Mouse (Mus musculus) hindbrain, embryonic 13.5 days (tissue): Measurements from ENCODE around the gene Mrpl24. TPM values are rescaled to one million over a fixed set of nuclear protein-coding genes. Genes with fewer than 3 reads are reported as not detected.
"Not testable (repeated sequence)": the region's sequence is repeated elsewhere in the genome, so short reads cannot be mapped to it uniquely, and the experiment has no call there.

Source experiments
- ATAC-seq: fragments of 200-750 bp; cut with Nextera tagmentation; 2 replicates; pipeline ENCODE4 v1.8.0; 2017; ENCODE audit warnings: moderate TSS enrichment; ENCODE audit not compliant: low FRiP score
- H3K27ac ChIP-seq: fragments of 300-500 bp; sonication (generic); 2 replicates; pipeline ENCODE4 v1.5.1; 2015; ENCODE audit warnings: inconsistent platforms, mild to moderate bottlenecking, moderate library complexity
- H3K27me3 ChIP-seq: fragments of 300-500 bp; sonication (generic); 2 replicates; pipeline ENCODE4 v1.6.1; 2015; ENCODE audit warnings: mild to moderate bottlenecking, inconsistent platforms
- H3K36me3 ChIP-seq: fragments of 300-500 bp; sonication (generic); 2 replicates; pipeline ENCODE4 v1.6.1; 2015; ENCODE audit warnings: mild to moderate bottlenecking, inconsistent platforms
- H3K4me1 ChIP-seq: fragments of 300-500 bp; sonication (generic); replicated peaks from 2 replicates; pipeline ENCODE4 v1.6.1; 2015; ENCODE audit warnings: inconsistent platforms
- H3K4me2 ChIP-seq: fragments of 300-500 bp; sonication (generic); 2 replicates; pipeline ENCODE4 v1.6.1; 2015; ENCODE audit warnings: inconsistent platforms, mild to moderate bottlenecking, moderate library complexity
- H3K4me3 ChIP-seq: fragments of 300-500 bp; sonication (generic); 2 replicates; pipeline ENCODE4 v1.5.1; 2015; ENCODE audit warnings: mild to moderate bottlenecking, inconsistent platforms
- H3K9ac ChIP-seq: fragments of 300-500 bp; sonication (generic); 2 replicates; pipeline ENCODE4 v1.6.1; 2015; ENCODE audit warnings: mild to moderate bottlenecking, inconsistent platforms
- H3K9me3 ChIP-seq: fragments of 300-500 bp; sonication (generic); 2 replicates; pipeline ENCODE4 v1.6.1; 2016; ENCODE audit warnings: inconsistent platforms
- WGBS: fragments of 180-500 bp; shearing (Covaris S2); methylation state at CpG from one replicate; pipeline ENCODE4 v1.1.7; 2015; 5-methylcytosine and 5-hydroxymethylcytosine counted together
- polyA plus RNA-seq: library from polyadenylated mRNA; unstranded; fragments of >200 nt; fragmentation: Nextera tagmentation; extraction: Ambion mirVana; gene quantifications from 2 replicates; pipeline ENCODE4 v1.2.1, GENCODE M21; 2015

The Mrpl24 gene
- polyA plus RNA-seq, 1 experiment from 2014 or later = 70.1 TPM

DNA sequence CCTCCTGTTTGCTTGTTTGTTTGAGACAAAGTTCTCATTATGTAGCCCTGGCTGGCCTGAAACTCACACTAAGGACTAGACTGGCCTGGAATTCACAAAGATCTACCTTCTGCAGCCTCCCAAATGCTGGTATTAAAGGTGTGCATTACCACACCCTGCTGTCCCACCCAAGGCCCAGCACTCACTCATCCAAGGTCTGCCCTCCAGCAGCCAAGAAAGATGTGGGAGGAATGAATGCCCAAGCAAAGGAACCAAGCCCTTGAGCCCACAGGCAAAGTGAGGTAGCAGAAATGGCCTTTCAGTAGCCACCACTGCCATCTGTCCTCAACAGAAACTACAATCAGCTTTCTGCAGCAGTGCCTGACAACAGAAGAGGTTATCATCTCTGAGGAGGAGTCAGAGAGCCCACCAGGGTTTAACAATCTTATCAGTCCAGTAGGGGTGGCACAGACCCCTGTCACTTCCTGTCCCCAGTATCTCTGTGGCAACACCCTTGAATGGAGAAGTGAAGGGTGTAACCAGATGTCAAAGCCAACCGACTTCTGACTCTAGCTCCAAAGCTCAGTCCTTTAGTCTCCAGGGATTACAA is 18.2 kb upstream of the Mrpl24 start:
- no peak overlapping the region for H3K9ac ChIP-seq
- no peak overlapping the region for H3K4me2 ChIP-seq
- ATAC-seq = no peak
- no peaks in the 10 kb centered on the region for H3K9me3 ChIP-seq
- H3K4me1 ChIP-seq = no peaks in the 10 kb centered on the region
- WGBS = 59% methylated on average over 1 of the region's 1 CpGs
- H3K4me3 ChIP-seq = no peak overlapping the region
- no peaks in the 10 kb centered on the region for H3K36me3 ChIP-seq
- H3K27me3 ChIP-seq = no peaks in the 10 kb centered on the region
- H3K27ac ChIP-seq = no peak overlapping the region

DNA sequence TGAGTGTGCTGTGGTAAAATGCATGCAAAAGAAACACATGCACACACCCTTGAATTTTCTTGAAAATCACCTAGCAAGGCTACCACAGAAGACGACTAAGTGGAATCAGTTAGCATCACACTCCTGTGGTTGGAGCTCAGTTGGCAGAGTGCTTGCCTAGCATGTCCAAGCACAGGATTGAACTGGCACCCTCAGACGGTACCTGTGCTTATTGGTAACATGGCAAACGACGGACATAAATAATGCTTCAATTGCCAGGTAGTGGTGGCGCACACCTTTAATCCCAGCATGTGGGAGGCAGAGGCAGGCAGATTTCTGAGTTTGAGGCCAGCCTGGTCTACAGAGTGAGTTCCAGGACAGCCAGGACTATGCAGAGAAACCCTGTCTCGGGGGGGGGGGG is 17.3 kb upstream of the Mrpl24 start:
- H3K27ac ChIP-seq, H3K4me2 ChIP-seq, H3K9me3 ChIP-seq, H3K27me3 ChIP-seq, H3K36me3 ChIP-seq, H3K4me3 ChIP-seq, ATAC-seq, H3K9ac ChIP-seq, H3K4me1 ChIP-seq: not testable (repeated sequence)
- WGBS = 84% methylated on average over 6 of the region's 6 CpGs

DNA sequence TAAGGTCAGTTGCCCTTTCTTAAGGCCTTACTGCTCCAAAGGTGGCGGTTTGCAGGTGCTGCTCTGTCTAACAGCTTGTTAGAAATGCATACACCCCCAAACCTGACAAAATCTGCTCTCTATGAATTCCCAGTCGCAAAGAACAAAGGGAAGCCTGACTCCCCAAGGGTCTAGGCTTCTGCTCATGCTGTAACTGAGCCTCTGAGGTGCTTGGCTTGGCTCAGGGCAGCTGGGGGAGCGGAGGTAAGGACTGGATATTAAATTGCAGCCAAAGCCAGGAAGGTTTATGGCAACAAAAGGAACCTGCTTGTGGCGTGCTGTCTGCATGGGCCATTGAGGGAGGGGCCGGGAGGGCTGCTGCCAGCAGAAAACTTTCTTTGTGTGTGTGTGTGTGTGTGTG is 15.5 kb upstream of the Mrpl24 start:
- Histone ChIP-seq H3K4me2 (no peak overlapping the region), H3K4me3 (no peak overlapping the region), H3K36me3 (no peaks in the 10 kb centered on the region), H3K9ac (no peak overlapping the region), H3K9me3 (no peaks in the 10 kb centered on the region), H3K27me3 (no peaks in the 10 kb centered on the region), H3K4me1 (peaks cover 18% of the 10 kb centered on the region), H3K27ac (no peak overlapping the region)
- no peak for ATAC-seq
- WGBS = 53% methylated on average over 5 of the region's 5 CpGs

DNA sequence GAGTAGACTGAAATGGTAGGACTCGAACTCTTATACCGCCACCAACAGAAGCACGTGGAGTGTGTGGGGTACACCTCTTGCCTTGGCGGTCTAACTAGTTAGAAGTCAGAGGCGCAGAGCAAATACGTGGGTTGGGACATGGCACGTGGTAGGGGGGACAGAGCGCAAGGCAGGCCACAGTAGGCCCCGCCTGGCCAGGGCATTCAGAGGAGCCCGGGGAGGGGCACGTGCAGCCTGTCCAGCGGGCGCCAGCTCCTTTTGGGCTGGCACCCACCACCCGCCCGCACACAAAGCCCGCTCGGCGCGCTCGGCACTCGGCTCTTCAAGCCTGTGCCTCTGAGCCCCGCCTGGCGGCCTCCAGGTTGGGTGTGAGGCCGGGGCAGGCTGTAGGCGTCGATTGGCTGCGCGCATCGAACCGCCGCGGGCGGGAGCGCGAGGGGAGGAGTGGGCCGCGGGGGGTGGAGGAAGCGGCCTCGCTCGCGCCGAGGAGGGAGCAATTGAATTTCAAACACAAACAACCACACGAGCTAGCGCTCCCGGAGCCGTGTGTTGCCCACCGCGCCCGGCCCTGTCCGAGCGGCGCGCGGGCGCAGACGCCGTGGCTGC is 13.3 kb upstream of the Mrpl24 start, which contains the start of gene Hdgf:
Gene Hdgf, plus strand, starts transcription at position 442 of the 606 bp plus-strand sequence.
- Histone ChIP-seq H3K4me1 (peaks cover 40% of the 10 kb centered on the region), H3K9ac (peak within 1 kb of the TSS; percentile 94), H3K36me3 (no peaks in the 10 kb centered on the region), H3K4me2 (peak within 1 kb of the TSS; percentile 91), H3K27me3 (no peaks in the 10 kb centered on the region), H3K4me3 (peak within 1 kb of the TSS; percentile 98), H3K9me3 (no peaks in the 10 kb centered on the region), H3K27ac (peak within 1 kb of the TSS; percentile 96)
- WGBS = under 1% methylated on average over 57 of the region's 57 CpGs
- peak; percentile 95 for ATAC-seq

DNA sequence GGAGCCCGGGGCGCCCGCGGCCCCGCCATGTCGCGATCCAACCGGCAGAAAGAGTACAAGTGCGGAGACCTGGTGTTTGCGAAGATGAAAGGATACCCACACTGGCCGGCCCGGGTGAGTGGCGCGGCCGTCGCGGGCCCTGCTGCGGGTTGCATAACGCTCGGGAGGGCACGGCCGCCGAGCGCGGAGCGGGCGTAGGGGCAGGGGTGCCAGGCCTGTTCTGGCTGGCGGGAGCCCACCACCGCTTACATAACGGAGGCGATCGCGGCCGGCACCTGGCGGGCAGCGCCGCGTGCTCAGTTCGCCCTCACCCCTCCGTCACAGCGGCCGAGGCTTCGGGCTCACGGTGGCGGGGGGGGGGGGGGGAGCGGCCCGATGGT is 12.7 kb upstream of the Mrpl24 start:
- Histone ChIP-seq H3K27ac (peak overlapping the region; percentile 96), H3K4me2 (peak overlapping the region; percentile 91), H3K4me1 (peaks cover 43% of the 10 kb centered on the region), H3K9ac (peak overlapping the region; percentile 94), H3K36me3 (no peaks in the 10 kb centered on the region), H3K4me3 (peak overlapping the region; percentile 98), H3K27me3 (no peaks in the 10 kb centered on the region), H3K9me3 (no peaks in the 10 kb centered on the region)
- peak; percentile 44 for ATAC-seq
- under 1% methylated on average over 23 of the region's 47 CpGs for WGBS

DNA sequence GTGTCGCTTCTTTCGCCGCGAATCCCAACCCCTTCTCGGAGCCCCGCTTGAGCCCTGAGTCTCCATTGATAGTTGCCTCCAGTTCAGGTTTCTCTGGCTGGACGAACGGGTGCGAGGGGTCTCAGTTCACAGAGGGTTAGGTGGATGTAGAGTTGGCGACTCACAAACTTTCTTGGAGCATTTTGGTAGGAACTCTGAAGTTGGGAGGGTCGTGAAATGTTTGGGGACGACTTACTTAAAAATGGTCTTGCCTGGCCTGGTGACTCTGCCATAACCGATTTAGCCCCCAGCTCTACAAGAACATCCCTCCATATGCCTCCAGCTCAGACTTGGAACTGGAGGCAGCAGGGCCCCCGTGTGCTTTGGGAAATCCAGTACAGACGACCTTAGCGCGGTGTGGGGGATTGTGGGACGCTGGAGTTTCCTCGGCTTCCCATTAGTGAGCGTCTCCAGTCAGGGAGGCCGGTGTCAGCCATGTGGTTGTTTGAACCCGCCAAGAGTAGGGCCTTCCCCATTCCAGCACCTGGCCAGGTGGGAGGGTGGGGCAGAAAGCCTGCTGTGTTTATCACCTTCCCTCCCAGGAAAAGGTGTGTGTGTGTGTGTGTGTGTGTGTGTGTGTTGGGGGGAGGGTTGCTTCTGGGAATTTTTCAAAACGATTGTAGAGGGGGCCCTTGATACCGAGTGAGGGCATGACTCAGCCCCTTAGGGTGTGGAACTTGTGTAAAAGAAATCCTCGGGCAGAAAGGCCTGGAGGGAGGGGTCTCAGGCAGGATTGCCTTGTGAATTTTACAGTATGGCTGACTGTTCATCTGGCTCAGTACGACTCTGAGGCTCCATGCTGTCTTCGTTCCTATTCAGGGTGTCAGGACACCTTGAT is 12.1 kb upstream of the Mrpl24 start:
- Histone ChIP-seq H3K4me1 (peaks cover 43% of the 10 kb centered on the region), H3K9ac (peak overlapping the region; percentile 94), H3K9me3 (no peaks in the 10 kb centered on the region), H3K27me3 (no peaks in the 10 kb centered on the region), H3K4me3 (peak overlapping the region; percentile 98), H3K27ac (peak overlapping the region; percentile 96), H3K4me2 (peak overlapping the region; percentile 91), H3K36me3 (no peaks in the 10 kb centered on the region)
- no peak for ATAC-seq
- WGBS = under 1% methylated on average over 27 of the region's 27 CpGs

DNA sequence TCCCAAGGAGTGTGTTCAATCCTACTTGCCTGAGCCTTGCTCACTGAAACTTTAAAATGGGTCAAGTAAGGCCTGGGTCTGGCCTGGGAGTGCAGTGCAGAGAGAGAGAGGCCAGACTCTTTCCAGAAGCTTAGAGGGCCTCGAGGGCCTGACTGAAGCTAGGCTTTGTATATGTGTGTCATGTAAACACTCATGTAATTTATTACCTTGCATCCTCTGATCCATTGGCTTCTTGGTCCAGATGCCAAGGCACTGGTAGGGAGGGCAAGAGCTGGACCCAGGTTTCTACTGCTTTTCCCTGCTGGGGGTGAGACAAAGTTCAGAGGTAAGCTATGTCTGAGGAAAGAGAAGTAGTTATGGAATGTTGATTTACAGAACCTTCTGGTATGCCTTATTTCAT is 11.4 kb upstream of the Mrpl24 start:
- Histone ChIP-seq H3K4me2 (peak overlapping the region; percentile 91), H3K27ac (peak overlapping the region; percentile 96), H3K27me3 (no peaks in the 10 kb centered on the region), H3K9me3 (no peaks in the 10 kb centered on the region), H3K36me3 (no peaks in the 10 kb centered on the region; the same call in 1 of the 2 replicates), H3K9ac (peak overlapping the region; percentile 94), H3K4me3 (peak overlapping the region; percentile 98), H3K4me1 (peaks cover 43% of the 10 kb centered on the region)
- no peak for ATAC-seq
- whole genome bisulfite sequencing = 17% methylated on average over 1 of the region's 1 CpGs

DNA sequence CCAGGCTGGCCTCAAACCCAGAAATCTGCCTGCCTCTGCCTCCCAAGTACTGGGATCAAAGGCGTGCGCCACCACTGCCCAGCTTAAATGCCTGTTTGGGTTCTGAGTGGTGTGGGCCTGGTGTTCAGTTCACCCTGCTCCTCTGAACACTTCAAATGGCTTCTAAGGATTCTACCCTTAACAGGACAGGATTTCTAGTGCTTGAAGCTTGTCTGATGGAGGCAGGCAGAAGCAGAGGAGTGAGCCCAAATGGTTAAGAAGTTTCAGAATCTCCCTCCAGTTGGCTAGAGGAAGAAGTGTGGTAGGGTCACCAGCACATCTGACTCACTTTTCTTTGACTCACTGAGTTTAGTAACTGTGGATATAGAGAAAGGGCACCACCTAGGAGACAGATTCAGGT is 9.9 kb upstream of the Mrpl24 start:
- Histone ChIP-seq H3K4me1 (peaks cover 43% of the 10 kb centered on the region), H3K4me3 (no peak overlapping the region), H3K9me3 (no peaks in the 10 kb centered on the region), H3K9ac (peak overlapping the region; percentile 68; the same call in 1 of the 2 replicates), H3K27ac (peak overlapping the region; percentile 88), H3K27me3 (no peaks in the 10 kb centered on the region), H3K4me2 (no peak overlapping the region), H3K36me3 (peaks cover 15% of the 10 kb centered on the region)
- 88% methylated on average over 2 of the region's 2 CpGs for WGBS
- ATAC-seq = no peak

DNA sequence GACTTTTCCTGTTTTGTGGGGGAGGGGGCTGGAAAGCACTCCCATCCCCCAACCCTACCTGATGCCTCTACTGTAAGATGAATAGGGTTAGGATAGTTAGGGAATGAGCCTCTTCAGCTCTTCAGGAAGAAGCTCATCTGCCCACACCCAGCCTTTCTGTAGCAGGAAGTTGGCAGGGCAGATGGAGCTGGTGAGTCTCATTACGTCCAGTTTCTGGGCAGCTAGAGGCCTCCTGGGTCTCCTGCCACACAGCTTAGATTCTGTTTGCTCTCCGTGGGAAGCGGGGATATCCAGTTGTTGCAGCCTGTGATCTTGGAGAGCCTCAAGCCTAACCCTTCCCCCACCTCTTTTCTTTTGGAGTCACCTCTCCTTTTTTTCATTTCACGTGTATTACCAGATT is 9.4 kb upstream of the Mrpl24 start:
- Histone ChIP-seq H3K27ac (peak overlapping the region; percentile 88), H3K9ac (peak overlapping the region; percentile 68), H3K36me3 (peaks cover 20% of the 10 kb centered on the region), H3K4me3 (peak overlapping the region; percentile 44), H3K27me3 (no peaks in the 10 kb centered on the region), H3K4me1 (peaks cover 43% of the 10 kb centered on the region), H3K4me2 (peak overlapping the region; percentile 59), H3K9me3 (no peaks in the 10 kb centered on the region)
- ATAC-seq = no peak
- 2% methylated on average over 4 of the region's 4 CpGs for WGBS

DNA sequence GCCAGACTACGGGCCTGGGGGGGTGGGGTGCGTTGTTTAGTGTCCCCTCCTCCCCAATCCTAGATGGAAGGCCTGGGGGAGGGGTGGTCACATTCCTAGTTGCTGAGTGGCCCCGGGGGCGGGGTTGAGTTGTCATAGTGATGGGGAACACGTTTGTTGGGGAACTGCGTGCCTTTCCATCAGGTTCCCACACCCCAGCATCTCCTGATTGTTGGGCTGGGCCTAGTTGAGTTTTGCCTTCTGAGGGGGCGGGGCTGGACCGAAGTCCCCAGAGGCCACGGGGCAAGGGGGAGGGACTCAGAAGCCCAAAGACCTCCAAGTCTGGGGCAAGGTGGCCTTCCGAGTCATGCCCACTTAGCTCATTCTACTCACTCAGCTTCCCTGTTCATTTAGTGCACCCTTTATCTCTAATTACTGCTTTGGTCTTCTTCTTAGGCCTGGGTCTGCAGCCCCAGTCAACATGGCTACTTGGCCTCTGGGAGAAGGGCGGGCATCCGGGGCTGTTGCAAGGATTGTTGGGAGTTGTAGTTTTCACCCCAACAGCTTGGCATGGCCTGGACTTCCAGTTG is 8.6 kb upstream of the Mrpl24 start:
- Histone ChIP-seq H3K27me3 (no peaks in the 10 kb centered on the region), H3K36me3 (peaks cover 26% of the 10 kb centered on the region), H3K4me2 (peak overlapping the region; percentile 59), H3K4me3 (peak overlapping the region; percentile 44), H3K9ac (peak overlapping the region; percentile 68), H3K4me1 (peaks cover 43% of the 10 kb centered on the region), H3K9me3 (no peaks in the 10 kb centered on the region), H3K27ac (peak overlapping the region; percentile 88)
- WGBS = 0% methylated on average over 12 of the region's 12 CpGs
- 0 out of 2 replicates have a peak, but pooled peaks have one; percentile 12 for ATAC-seq

DNA sequence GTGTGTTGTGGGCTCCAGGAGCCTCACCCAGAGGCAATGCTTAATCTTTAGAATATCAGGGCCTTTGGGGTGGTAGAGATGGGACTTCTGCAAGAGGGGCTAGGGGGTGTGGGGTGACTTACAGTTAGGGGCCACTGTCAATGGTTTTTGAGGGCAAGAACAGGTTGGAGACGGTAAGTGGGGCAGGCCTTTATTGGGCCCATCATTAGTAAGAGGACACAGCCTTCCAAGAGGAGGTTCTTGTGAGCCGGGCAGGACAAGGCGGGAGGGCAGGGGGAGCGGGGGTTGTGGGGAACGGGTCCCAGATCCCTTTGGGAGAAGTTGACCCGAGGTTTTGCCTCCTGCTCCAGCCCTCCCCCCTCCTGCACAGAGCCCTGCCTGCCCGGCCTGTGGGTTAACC is 5.8 kb upstream of the Mrpl24 start:
- WGBS = 84% methylated on average over 7 of the region's 7 CpGs

DNA sequence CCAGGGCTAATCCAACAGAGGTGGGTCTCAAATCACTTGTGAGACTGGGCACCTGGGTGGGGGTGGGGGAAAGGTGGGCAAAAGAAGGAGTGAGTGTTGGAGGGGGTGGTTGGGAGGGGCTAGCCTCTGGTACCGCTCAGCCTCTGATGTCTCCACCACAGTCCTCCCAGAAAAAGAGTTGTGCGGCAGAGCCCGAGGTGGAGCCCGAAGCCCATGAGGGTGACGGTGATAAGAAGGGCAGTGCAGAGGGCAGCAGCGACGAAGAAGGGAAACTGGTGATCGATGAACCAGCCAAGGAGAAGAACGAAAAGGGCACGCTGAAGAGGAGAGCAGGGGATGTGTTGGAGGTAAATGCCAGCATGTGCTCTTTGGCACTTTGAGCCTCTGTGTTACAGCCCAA is 5.4 kb upstream of the Mrpl24 start:
- peaks cover 41% of the 10 kb centered on the region for H3K36me3 ChIP-seq
- 97% methylated on average over 10 of the region's 10 CpGs for WGBS
- ATAC-seq = no peak
- H3K27ac ChIP-seq = no peak overlapping the region
- H3K4me2 ChIP-seq = no peak overlapping the region
- no peaks in the 10 kb centered on the region for H3K27me3 ChIP-seq
- H3K9ac ChIP-seq = no peak overlapping the region
- no peaks in the 10 kb centered on the region for H3K9me3 ChIP-seq
- no peak overlapping the region for H3K4me3 ChIP-seq
- peaks cover 26% of the 10 kb centered on the region for H3K4me1 ChIP-seq

More for the DNA sequence above, 5.8 kb upstream of the Mrpl24 start:
- H3K27ac ChIP-seq = no peak overlapping the region
- no peak overlapping the region for H3K4me2 ChIP-seq
- H3K4me1 ChIP-seq = peaks cover 28% of the 10 kb centered on the region
- ATAC-seq = no peak
- H3K36me3 ChIP-seq = peaks cover 41% of the 10 kb centered on the region
- no peaks in the 10 kb centered on the region for H3K9me3 ChIP-seq
- no peak overlapping the region for H3K9ac ChIP-seq
- H3K27me3 ChIP-seq = no peaks in the 10 kb centered on the region
- no peak overlapping the region for H3K4me3 ChIP-seq
